Comparison of ENCODE assay signal across 8 mouse cellular contexts in the genomic region with DNA sequence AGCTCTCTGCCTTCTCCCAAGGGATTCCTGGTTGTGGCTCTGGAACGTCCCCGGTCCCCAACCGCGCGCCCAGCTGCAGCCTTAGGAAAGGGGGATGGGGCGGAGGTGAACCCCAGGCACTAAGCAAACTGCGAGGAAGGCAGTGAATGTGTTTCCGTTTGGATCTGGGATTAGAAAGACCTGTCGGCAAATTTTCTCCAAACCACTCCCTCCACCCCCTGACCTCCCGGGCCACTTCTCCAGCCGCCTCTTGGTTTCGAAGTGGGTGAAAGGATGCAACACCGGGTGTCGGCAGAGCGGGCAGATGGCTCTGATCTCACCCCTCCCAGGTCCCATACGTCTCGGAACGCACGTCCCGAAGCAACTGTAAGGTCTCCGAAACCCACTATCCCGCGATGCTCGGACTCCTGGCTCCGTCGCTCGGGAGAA. TPM values are rescaled to one million over a fixed set of nuclear protein-coding genes. Genes with fewer than 3 reads are reported as not detected.
DNase-seq lines count a peak whose midpoint lies in the region; ATAC-seq lines count a peak whose summit lies in the region.

No protein-coding gene starts in this region.

- H3K4me1 ChIP-seq in heart, embryonic 12.5 days (replicated peaks): peaks cover 29% of the 10 kb centered on the region
- peaks cover 32% of the 10 kb centered on the region for H3K4me1 ChIP-seq in forebrain, embryonic 16.5 days (replicated peaks; ENCODE audit: control insufficient read depth, insufficient read depth, low read length)
- peaks cover 20% of the 10 kb centered on the region for H3K4me1 ChIP-seq in liver, embryonic 15.5 days (replicated peaks)

- peaks cover 84% of the 10 kb centered on the region for H3K27me3 ChIP-seq in heart, embryonic 12.5 days (replicated peaks)
- H3K27me3 ChIP-seq in forebrain, embryonic 16.5 days (replicated peaks; ENCODE audit: control insufficient read depth, insufficient read depth, low read length): peaks cover 43% of the 10 kb centered on the region
- peaks cover 96% of the 10 kb centered on the region for H3K27me3 ChIP-seq in liver, embryonic 15.5 days

- H3K9ac ChIP-seq in heart, embryonic 12.5 days: peak overlapping the region; percentile 81
- peak overlapping the region; percentile 64 for H3K9ac ChIP-seq in forebrain, embryonic 16.5 days (replicated peaks; ENCODE audit: low read depth, low read length)
- H3K9ac ChIP-seq in liver, embryonic 15.5 days: no peak overlapping the region

- no peak for ATAC-seq in heart, embryonic 12.5 days (ENCODE audit: insufficient number of reproducible peaks, low FRiP score)
- no peak for ATAC-seq in forebrain, embryonic 16.5 days
- ATAC-seq in liver, embryonic 15.5 days (ENCODE audit: insufficient read depth): no peak

- H3K4me2 ChIP-seq in heart, embryonic 12.5 days: peak overlapping the region; percentile 87
- H3K4me2 ChIP-seq in forebrain, embryonic 16.5 days (ENCODE audit: low read length): peak overlapping the region; percentile 95
- H3K4me2 ChIP-seq in liver, embryonic 15.5 days: peak overlapping the region; percentile 70; the same call in 1 of the 2 replicates

- no peaks in the 10 kb centered on the region for H3K36me3 ChIP-seq in heart, embryonic 12.5 days
- H3K36me3 ChIP-seq in forebrain, embryonic 16.5 days (ENCODE audit: control insufficient read depth, insufficient read depth): no peaks in the 10 kb centered on the region
- no peaks in the 10 kb centered on the region for H3K36me3 ChIP-seq in liver, embryonic 15.5 days (replicated peaks)

- peak overlapping the region; percentile 67 for H3K4me3 ChIP-seq in heart, embryonic 12.5 days
- peak overlapping the region; percentile 65 for H3K4me3 ChIP-seq in forebrain, embryonic 16.5 days (replicated peaks; ENCODE audit: low read length)
- H3K4me3 ChIP-seq in liver, embryonic 15.5 days (replicated peaks): peak overlapping the region; percentile 56; the same call in 1 of the 2 replicates

- H3K9me3 ChIP-seq in heart, embryonic 12.5 days (replicated peaks): no peaks in the 10 kb centered on the region
- H3K9me3 ChIP-seq in forebrain, embryonic 16.5 days (ENCODE audit: control insufficient read depth, low read length): no peaks in the 10 kb centered on the region
- no peaks in the 10 kb centered on the region for H3K9me3 ChIP-seq in liver, embryonic 15.5 days (replicated peaks)

- no peak for DNase-seq in heart, adult 8-10 months (ENCODE audit: low spot score)
- peak; percentile 48 for DNase-seq in ZHBTc4 (ENCODE audit: low read depth, low spot score)
- DNase-seq in adipocyte (ENCODE audit: low spot score): no peak
- no peak for DNase-seq in urinary bladder, postnatal 14 days (ENCODE audit: low spot score)
- no peak for DNase-seq in MN1 (ENCODE audit: low spot score)

- no peak overlapping the region for H3K27ac ChIP-seq in heart, embryonic 12.5 days (ENCODE audit: poor library complexity, severe bottlenecking)
- no peak overlapping the region for H3K27ac ChIP-seq in forebrain, embryonic 16.5 days (ENCODE audit: low read length)
- no peak overlapping the region for H3K27ac ChIP-seq in liver, embryonic 15.5 days (replicated peaks)

- under 1% methylated on average over 27 of the region's 27 CpGs for WGBS in heart, embryonic 12.5 days
- WGBS in forebrain, embryonic 16.5 days: under 1% methylated on average over 27 of the region's 27 CpGs
- 2% methylated on average over 27 of the region's 27 CpGs for WGBS in liver, embryonic 15.5 days (ENCODE audit: insufficient replicate concordance)

RNA-seq across cellular contexts. Expression of a gene that starts 16.0 kb away (rescaled TPM):
- 38.6 and 41.9 TPM in 2 replicates for polyA plus RNA-seq in heart, embryonic 12.5 days (2016; fragmentation: Nextera tagmentation; extraction: Ambion mirVana)
- total RNA-seq in heart, adult 8-10 months (2022): 10 to 100 TPM; 62.6 to 88.8 (median 70.8) TPM
- polyA plus RNA-seq in forebrain, embryonic 16.5 days (2015; fragmentation: Nextera tagmentation; extraction: Ambion mirVana): 6.8 and 9.4 TPM in 2 replicates
- polyA plus RNA-seq in liver, embryonic 15.5 days (2015; fragmentation: Nextera tagmentation; extraction: Ambion mirVana): 0.15 and 0.25 TPM in 2 replicates

RNA-seq across cellular contexts. Expression of a gene that starts 47.3 kb away (rescaled TPM):
- polyA plus RNA-seq in heart, embryonic 12.5 days (2016; fragmentation: Nextera tagmentation; extraction: Ambion mirVana): 0.14 and 0.21 TPM in 2 replicates
- total RNA-seq in heart, adult 8-10 months (2022): 1 to 10 TPM in 1 of 4 experiments, under 1 TPM in 3; 0.31 to 1.6 (median 0.70) TPM
- 0.11 and 0.14 TPM in 2 replicates for polyA plus RNA-seq in forebrain, embryonic 16.5 days (2015; fragmentation: Nextera tagmentation; extraction: Ambion mirVana)
- polyA plus RNA-seq in liver, embryonic 15.5 days (2015; fragmentation: Nextera tagmentation; extraction: Ambion mirVana): 0.78 and 0.83 TPM in 2 replicates
